Mouse (Mus musculus) adrenal gland (tissue): ENCODE results near the gene Rnf167.

Source experiments
- intact Hi-C: fragments of 180-260 bp; cut with DNase I; formaldehyde crosslinking; loops from one replicate; pipeline ENCODE4 v1.15.1; 2025

The Rnf167 gene

DNA sequence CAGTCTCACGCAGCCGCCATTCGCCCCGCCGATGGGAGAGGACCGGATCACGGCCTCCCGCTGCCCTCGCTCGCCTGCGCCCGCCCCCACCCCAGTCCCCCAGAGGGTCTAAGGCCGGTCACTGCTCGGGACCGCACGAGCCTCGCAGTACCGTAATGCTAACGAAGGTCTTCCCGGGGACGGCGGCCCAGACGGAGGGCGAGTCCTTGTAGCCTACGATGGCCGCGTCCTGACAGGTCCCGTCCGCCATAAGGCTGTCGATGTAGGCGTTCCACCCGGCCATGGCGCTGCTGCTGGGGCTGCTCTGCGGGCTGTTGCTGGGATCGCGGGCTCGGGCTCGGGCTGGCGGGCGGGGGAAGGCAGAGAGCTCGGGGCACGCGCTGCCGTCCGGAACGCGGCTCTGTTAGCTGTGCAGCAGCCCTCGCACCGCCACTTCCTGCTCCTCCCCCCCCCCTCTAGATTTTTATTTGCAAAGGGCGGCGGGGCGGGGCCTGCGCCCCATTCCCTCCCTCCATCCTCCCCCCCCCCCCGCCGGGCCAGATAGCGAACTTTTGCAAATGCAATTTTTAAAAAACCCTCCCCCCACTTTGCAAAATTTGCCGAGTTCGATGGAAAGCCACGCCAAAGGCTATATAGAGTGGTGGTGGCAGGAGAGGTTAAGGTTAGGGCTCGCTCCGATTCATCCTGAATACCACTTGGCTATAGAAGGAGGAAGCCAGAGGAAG is 7.3 kb downstream of the Rnf167 start, which contains the start of gene Pfn1:
TSS of gene Pfn1 (minus strand) at position 447 of the 725 bp plus-strand sequence.
- intact Hi-C loops, result loop anchor here (1.0 kb wide), 1 partner anchor 15 kb away; the partner anchor contains the start of gene Spag7

DNA sequence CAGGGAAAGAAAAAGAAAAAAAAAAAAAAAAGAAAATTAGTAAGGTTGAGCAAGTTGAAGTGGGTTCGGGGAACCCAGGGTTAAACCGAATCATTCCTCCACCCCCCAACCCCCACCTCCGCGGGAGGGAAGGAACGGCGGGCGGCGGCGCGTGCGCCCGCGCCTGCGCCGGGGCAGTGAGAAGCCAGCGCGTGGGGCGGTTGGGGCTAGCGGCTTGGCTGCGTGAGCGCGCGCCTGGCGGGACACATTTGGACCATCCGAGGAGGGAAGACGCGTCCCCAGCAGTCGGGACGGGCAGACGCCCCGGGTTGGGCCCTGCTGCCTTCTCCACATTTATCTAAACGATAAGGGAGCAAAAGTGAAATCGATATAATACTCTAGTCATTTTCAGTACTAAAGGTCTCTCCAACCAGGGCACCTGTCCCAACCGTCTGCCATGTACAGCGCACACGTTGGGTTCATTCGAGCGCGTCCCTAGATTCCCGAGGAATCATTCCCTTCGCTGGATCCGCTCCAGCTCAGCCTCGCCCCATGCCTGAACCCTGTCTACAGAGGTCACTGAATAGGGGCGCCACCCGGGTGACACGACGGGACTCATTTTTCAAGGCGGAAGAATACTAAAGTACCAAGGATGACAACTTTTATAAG is 8.0 kb downstream of the Rnf167 start:
- intact Hi-C loops, result loop anchor here (1.0 kb wide), 1 partner anchor 14 kb away; the partner anchor contains the start of gene Spag7

DNA sequence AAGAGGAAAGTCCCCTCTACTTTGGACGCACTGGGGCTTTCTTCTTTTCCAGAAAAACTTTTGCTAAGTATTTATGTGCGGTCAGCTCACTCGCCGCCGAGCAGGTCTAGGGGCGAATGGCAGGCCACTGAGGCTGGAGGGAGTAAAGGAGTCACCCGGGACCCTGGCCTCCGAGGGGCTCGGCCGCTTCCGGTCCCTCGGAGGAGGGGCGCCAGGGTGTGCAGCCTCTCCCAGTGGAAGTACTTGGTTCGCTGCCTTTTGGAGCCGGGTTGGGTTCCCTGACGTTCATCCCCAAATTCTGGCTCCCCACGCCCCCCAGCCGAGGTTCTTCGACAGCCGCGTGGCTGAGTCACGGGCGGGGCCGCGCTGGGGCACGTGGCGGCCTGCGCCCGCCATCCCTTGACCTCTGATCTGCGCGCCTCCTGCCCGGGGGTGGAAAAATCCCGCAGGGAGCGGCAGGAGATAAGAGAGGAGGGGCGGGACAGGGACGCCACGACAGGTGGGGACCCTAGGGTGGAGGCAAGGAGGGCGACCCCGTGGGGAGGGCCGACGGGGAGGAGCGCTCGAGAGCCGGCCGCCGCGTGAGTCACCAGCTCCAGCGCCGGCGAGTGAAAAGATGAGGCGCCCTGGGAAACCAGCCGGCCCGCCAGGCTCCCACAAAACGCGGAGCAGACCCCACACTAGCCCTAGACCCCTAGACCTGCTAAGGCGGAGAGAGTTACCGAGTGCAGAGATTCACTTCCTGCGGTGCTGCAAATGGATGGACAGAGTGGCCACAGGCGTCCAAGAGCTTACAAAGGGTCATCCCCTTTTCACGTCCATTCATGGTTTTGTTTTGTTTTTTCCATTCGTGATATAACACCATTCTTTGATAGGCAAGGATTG is 8.8 kb downstream of the Rnf167 start:
- intact Hi-C loops, result no loop called here

DNA sequence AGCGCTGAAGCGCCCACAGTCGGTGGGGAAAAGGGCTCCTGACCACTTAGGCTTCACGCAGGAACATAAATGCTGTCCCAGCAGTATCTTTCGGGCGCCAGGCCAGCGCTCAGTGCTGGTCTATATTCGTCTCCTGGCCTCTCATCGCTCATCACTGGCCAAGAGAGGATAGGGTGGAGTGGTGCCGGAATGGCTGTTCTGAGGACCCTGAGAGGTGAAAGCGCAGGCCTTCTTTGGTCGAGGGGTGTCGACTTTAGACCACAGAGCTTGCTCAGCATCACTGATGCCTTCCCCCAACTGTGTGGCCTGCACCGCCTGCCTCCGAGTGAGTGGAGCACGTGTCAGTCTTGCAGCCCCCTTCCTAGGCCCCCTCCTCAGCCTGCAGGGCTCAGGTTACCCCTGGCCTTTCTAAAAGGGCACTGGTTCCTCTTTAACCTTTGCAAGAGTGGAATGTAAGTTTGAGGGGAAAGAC is 9.5 kb downstream of the Rnf167 start:
- intact Hi-C loops, result no loop called here

DNA sequence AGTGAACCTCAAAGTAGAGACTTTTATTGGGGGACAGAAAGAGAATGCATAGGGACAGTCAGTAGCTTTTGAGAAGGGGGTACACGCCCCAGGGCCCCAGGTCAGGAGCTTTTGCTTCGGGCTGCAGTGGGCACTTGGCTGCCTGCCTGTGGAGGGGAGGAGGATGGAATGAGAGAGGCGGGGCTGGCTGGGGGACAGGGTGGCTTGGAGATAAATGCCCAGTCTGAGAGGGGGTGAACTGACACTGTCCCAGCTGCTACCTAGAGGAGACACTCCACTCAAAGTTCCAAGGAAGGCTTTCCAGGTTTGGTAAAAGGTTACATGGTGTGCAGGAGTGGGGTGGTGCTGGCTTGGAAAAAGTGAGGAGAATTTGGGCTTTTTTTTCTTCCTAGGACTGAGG is 9.9 kb downstream of the Rnf167 start, which contains the start of gene Eno3:
TSS of gene Eno3 (plus strand) at position 239 of the 400 bp plus-strand sequence.
- intact Hi-C loops, result no loop called here

DNA sequence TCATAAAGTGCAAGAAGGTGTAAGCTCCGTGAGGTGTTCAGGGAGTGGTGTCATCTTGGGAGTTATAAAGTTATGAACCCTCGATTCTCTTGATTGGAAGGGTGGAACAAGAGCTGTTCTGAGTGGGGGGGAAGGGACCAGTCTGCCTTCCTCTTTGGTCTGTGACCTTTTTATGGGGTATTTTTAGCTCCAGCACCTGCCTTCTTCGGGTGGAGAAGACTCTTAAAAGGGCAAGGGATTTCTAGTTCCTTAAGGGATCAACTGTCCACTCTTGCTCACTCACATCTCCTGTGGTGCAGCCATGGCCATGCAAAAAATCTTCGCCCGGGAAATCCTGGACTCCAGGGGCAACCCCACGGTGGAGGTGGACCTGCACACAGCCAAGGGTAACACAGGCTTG is 10.5 kb downstream of the Rnf167 start:
- intact Hi-C loops, result no loop called here

DNA sequence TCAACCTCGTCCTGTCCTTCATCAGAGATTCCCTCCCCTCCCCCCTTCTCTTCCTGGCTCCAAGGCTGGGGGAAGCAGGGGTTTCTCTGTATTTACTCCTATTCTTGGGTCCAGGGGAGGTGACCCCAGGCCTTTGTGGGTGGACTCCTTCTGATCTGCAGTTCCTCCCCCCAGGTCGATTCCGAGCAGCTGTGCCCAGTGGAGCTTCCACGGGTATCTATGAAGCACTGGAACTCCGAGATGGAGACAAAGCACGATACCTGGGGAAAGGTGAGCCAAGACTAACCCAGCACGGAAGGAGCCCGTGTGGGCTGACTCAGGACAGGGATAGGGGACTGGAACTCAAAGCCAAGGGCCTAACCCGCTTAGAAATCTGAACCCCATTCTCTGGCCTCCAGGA is 11.0 kb downstream of the Rnf167 start:
- intact Hi-C loops, result no loop called here

DNA sequence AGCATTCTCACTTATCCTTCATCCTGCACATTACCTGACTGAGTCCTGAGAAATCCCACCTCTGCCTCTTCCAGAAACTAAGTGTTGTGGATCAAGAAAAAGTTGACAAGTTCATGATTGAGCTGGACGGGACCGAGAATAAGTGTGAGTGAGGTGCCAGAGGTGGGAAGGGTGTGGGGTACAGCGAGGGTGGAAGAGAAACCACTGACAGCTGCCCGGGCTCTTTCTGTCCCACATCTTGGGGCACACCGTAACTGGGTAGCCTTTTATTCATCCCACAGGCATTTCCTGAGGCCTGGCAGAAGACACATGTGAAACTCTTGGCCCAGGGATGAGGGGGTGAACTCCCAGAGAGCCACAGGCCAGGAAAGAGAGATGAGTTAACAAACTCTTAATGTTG is 11.5 kb downstream of the Rnf167 start:
- intact Hi-C loops, result no loop called here

DNA sequence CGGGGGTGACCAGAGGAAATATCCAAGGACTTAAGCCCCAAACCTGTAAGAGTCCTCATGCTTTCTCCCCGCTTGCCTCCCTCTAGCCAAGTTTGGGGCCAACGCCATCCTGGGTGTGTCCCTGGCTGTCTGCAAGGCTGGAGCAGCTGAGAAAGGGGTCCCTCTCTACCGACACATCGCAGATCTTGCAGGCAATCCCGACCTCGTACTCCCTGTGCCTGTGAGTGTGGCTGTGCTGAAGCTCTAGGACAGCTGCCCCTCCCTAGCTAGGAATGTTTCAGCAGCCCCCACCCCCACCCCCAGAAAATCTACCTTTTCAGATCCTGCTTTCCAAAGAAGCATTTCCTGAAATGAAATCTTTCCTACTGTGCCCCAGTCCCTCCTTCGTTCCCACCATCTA is 11.9 kb downstream of the Rnf167 start:
- intact Hi-C loops, result no loop called here

DNA sequence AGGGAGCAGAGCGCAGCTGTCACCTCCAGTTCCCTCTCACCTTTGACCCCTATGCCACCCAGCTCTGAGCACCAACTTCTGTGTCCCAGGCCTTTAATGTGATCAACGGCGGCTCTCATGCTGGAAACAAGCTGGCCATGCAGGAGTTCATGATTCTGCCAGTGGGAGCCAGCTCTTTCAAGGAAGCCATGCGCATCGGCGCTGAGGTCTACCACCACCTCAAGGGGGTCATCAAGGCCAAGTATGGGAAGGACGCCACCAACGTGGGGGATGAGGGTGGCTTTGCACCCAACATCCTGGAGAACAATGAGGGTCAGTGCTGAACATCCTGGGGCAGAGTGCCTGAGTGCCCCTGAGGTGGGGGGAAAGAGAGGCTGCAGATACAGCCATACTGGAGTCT is 13.5 kb downstream of the Rnf167 start:
- intact Hi-C loops, result no loop called here

DNA sequence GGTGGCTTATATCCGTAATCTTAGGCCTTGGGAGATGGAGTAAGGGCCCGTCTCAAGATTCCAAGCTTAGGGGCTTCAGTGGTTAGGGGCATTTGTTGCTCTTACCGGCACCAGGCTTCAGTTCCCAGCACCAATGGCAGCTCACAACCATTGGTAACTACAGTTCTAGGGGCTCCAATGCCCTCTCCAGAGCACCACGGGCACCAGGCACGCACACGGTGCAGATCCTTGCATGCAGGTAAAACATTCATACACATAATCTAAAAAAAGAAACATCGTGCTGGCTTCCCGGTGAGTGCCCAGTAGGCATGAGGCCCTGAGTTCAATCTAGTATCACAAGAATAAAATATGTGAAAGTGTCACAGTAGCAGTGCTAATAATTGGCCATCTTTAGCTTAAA is 16.1 kb downstream of the Rnf167 start:
- intact Hi-C loops, result no loop called here

DNA sequence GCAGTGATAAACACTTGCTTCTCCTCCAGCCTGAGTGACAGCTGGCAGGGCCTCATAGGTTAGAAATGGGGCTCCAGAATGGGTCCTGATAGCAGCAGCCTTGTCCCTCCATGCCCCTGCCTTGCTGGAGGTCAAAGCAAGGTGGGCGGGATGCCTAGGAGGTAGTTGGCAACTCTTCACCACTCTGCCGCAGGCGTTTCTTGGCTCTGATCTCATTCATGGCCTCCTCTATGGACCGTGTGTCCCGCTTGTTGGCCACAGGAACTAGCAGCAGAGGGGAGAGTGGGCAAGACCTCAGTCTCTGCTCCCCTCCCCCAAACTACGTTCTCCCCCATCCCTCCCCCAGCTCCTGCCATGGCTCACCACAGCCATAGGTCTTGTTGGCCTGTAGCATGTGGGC is 16.9 kb downstream of the Rnf167 start:
- intact Hi-C loops, result no loop called here

DNA sequence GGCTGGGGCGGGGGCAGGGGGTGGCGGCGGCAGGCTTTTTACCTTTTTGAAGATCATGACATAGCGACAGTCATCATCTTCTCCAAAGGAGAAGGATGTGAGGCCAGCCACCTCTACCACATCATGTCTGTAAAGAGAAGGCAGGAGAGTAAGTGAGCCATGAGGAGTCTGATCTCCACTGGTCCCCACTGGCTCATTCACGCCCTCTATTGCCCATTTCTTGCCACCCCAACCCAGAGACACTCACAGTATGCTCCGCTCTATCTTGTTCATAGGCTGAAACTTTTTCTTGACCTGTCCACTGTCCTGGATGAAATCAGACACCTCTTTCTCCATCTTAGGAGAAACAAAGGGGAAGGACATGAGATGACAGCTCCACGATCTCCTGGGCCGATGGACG is 17.7 kb downstream of the Rnf167 start:
- intact Hi-C loops, result no loop called here

DNA sequence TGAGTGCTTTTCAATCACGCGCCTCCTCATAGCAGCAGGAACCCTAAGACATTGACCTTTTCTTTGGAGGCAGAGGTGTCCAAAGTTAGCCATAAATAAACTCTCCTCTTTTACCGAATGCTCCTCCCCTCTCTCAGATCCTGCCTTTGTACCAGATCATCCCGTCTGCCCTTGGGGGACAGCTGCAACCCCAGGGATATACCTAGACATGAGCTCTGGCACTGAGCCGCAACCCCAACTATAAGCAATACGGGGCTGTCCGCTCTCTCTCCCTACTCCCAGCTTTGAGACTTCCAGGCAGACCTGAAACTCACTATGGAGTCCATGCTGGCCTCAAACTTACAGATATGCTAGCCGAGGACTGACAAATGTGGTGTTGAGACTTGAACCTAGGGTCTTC is 19.7 kb downstream of the Rnf167 start:
- intact Hi-C loops, result no loop called here

DNA sequence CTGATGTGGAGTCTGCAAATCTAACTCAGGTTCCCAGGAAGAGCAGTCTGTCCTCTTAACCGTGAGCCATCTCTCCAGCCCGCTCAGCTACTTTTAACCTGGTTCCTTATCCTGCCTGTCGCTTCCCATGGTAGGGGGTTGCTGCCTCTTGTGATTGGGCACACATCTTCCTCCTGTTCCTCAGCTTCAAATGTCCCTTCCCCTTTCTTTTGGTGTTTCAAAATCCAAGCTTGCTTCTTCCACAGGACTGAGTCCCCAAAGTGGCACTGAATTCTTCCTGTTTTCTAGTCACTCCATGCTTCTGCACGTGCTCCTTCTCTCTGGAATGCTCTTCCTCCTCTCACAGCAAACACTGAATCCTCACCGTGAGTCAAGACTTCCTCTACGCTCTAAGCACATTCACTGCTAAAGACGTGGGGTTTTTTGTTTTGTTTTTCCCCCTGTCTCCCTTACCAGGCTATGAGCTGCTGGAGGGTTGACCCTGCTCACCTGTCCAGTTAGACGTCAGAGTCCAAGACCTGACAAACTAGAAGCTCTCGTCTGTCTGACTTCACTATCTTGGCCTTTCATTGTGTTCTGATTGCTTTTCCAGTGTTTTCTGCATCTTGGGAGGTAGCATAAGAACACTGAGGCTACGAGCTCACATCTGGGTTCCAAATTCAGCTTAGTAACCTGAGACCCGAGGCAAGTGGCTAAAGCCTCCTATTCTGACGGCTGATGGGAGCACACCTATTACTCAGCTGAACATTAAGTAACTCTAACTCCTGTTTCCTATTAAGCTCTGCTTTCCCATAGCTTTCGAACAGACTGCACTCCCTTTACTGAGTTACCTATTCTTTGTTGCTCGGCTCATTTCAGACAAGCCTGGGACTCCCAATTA is 20.5 kb downstream of the Rnf167 start:
- intact Hi-C loops, result no loop called here

DNA sequence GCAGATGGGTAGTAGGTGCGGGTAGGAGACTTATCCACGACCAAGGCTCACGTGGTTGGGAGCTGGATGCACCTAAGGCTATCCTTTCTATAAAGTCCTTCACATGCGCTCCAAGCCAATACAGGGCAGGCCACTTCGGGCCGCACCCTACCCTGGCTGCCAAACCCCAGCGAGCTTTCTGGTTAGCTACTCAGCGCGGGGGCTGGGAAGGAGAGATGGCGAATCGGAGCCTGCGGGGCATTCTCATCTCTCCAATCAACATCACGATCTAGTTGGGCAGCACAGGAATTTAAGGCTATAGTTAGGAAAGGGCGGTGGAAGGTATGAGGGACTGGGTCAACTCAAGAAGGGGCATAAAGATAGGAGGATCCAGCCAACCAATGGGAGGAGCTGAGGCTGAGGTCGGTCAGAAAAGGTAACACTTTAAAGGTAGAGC is 21.3 kb downstream of the Rnf167 start:
- intact Hi-C loops, result no loop called here

DNA sequence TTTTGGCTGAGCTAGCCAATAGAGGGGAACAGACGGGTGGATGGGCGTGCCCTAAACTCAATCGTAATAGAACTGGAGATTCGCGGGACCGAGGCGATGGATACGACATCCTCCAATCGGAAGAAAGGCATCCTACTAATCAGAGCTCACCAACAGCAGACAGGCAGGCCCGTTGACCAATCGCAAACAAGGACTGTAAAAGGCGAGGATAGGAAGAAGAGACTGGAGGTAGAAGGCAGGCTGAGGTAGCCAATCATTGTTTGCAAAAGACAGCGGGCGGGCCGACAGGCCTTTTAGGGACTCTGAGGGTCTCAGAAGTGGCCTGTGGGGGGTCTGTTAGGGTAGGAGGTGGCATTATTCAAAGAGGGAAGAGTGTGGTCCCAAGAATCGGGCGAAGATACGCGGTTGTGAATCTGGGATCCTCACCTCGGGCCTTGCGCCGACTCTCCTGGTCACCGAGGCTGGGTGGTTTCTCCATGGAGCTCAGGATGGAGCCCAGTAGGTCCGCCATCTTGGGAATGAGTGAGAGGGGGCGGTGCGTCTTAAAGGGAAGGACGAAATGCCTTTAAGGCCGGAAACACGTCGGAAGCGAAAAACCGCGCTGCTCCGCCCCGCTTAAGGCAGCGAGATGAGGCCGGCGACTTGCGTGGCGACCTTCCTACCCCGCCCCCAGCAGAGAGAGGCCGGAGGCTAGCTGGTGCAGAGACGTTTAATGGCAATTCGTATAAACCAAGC is 21.9 kb downstream of the Rnf167 start, which contains the start of gene Spag7:
TSS of gene Spag7 (minus strand) at position 646 of the 735 bp plus-strand sequence.
- intact Hi-C loops, result loop anchor here (1.0 kb wide), 1 partner anchor 15 kb away; the partner anchor contains the start of gene Pfn1

DNA sequence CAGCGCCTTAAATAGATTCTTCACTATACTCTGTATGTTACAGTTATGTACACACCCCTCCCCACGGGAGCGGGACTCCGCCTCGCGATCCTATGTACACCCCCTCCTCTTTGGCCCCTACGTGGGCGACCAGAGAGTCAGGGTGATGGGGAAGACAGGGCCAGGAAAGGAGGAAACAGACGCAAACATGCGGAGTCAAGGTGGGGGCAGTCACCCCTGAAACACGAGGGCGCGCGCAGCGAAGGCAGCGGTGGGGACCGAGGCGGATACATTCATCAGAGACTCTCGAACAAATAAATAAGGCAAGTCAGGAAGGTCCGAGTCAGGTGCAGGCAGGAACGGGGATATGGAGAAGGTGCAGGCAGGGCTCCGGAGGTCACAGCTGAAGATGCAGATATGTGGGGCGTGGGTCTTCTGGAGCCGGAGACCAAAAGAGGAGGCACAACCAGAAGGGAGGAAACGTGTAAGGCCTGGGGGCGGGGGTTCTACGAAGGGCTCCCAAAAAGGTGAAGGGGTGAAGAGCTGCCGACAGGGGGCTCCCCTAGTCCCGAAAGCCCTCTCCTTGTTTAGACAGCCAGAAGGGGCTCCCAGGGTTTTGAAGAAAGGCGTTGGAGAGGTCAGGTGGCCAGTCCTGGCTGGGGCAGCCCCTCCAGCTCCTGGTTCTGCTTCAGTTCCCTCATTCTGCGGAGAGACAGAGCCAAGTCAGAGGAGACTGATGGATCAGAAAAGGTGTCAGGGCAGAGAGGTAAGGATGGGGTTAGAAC is 22.7 kb downstream of the Rnf167 start:
- intact Hi-C loops, result loop anchor here (1.0 kb wide), 1 partner anchor 15 kb away; the partner anchor contains the start of gene Pfn1

DNA sequence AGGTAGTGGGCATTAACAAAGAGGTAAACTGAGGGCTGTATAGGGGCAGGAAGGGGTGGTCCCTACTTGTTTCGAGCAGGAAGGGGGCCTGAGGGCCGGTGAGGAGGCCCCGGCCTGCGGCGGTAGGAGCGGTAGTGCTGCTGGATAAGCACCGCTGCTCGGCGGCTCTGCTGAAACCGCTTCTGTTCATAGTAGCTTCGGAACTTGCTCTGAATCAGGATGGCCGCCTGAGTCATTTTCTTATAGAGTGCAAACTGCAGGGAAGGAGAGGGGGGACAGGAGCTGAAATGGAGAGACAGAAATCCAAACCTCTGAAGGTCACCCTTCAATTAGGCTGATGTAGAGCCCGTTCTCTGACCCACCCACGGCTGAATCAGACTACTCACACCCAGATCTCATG is 23.4 kb downstream of the Rnf167 start:
- intact Hi-C loops, result no loop called here
